Mouse (Mus musculus) kidney, adult 10 weeks (tissue): ENCODE measurements around the gene Ifna9. TPM values are rescaled to one million over a fixed set of nuclear protein-coding genes. Genes with fewer than 3 reads are reported as not detected.

Experiments used
- polyA plus RNA-seq: library from polyadenylated mRNA; stranded (reverse); fragments of 350-450 nt; fragmentation: Illumina TruSeq; extraction: RNeasy Lipid Tissue Mini Kit (QIAGEN cat#74804); gene quantifications from one replicate; pipeline ENCODE4 v1.2.3, GENCODE M21; 2014; ENCODE audit warnings: low read depth, low replicate concordance

Gene Ifna9
- not detected for polyA plus RNA-seq

DNA sequence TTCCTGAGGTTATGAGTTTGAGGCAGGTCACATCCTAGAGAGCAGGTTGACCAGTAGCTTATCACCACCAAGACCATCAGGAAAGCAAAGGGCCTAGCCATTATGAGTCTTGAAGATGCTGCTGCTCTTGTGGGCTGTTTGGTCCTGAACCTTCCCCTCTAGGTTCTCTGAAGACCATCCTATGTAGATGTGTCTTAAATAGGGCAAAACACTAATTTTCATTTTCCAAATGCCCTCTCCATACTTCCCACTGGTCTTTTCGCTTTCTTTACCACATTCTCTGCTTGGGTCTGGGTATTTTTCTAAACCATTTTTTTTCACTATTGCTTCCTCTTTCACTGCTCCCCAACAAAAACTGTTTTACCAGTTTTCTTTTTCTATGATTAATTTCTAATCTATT is at the start of gene Ifna9:
Ifna9 (minus strand) TSS at position 101 of the 400 bp plus-strand sequence.

DNA sequence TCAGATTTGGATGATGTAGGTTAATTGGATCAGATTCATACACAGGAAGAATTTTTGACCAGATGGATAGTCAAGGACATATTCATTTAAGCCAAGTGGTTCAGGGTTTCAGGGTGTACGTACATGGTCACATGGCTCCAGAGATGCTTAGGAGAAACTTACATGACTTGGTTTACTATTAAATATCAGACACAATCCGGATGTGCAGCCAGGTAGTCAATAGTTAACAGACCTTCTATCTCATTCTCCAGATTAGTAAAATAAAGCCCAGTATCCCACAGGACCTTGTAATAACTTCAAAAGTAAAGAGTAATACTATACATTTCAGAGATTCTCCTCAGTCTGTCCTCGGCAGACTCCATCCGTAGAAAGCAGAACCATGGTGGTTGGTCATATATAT is 42.1 kb upstream of the Ifna9 start, which contains the start of gene C87499:
C87499 (minus strand) TSS at position 101 of the 400 bp plus-strand sequence.

DNA sequence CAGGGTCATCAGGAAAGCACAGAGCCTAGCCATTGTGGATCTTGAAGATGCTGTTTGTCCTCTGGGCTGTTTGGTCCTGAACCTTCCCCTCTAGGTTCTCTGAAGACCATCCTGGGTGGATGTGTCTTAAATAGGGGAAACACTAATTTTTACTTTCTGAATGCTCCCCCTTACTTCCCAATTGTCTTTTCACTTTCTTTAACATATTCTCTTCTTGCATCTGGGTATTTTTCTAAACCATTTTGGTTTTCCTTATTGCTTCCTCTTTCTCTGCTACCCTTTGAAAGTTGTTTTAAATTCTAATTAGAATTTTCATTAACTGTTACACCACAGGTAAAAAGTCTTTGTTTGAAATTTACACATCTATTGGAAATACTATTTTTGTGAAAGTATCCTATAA is 11.1 kb upstream of the Ifna9 start, which contains the start of gene Ifna12:
Ifna12 (minus strand) TSS at position 101 of the 400 bp plus-strand sequence.

DNA sequence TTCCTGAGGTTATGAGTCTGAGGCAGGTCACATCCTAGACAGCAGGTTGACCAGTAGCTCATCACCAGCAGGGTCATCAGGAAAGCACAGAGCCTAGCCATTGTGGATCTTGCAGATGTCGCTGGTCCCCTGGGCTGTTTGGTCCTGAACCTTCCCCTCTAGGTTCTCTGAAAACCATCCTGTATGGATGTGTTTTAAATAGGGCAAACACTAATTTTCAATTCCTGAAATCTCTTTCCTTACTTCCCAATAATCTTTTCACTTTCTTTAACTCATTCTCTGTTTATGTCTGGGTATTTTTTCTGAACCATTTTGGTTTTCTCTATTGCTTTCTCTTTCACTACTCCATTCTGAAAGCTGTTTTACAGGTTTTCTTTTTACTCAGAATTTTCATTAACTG is 20.5 kb downstream of the Ifna9 start, which contains the start of gene Ifna14:
Ifna14 (minus strand) TSS at position 101 of the 400 bp plus-strand sequence.

DNA sequence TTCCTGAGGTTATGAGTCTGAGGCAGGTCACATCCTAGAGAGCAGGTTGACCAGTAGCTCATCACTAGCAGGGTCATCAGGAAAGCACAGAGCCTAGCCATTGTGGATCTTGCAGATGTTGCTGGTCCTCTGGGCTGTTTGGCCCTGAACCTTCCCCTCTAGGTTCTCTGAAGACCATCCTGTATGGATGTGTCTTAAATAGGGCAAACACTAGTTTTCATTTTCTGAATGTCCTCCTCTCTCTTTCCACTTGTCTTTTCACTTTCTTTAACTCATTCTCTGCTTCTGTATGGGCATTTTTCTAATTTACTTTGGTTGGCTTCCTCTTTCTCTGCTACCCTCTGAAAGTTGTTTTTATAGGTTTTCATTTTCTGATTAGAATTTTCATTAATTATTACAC is 34.0 kb downstream of the Ifna9 start, which contains the start of gene Ifna15:
Ifna15 (minus strand) TSS at position 101 of the 400 bp plus-strand sequence.

Other genes with a start within 250 kb of the Ifna9 start
- 15.4 TPM for gene Hacd4, start 153.5 kb downstream of the Ifna9 start, polyA plus RNA-seq
- gene Ifnb1, start 69.6 kb downstream of the Ifna9 start, polyA plus RNA-seq: not detected
- not detected for gene Ifna15, start 34.1 kb downstream of the Ifna9 start, polyA plus RNA-seq
- gene Ifna14, start 20.6 kb downstream of the Ifna9 start, polyA plus RNA-seq: not detected
- not detected for gene Ifna12, start 11.0 kb upstream of the Ifna9 start, polyA plus RNA-seq
- gene C87499, start 42.0 kb upstream of the Ifna9 start, polyA plus RNA-seq: not detected
- gene Ifna13, start 52.1 kb upstream of the Ifna9 start, polyA plus RNA-seq: not detected
- not detected for gene Ifna16, start 84.5 kb upstream of the Ifna9 start, polyA plus RNA-seq
- gene Ifna2, start 91.5 kb upstream of the Ifna9 start, polyA plus RNA-seq: not detected
- gene Ifnab, start 99.0 kb upstream of the Ifna9 start, polyA plus RNA-seq: not detected
- gene Gm26566, start 129.4 kb upstream of the Ifna9 start, polyA plus RNA-seq: not detected
- gene Klhl9, start 130.1 kb upstream of the Ifna9 start, polyA plus RNA-seq: 132 TPM
- gene Gm13271, start 162.5 kb upstream of the Ifna9 start, polyA plus RNA-seq: not detected
- not detected for gene Gm13283, start 167.7 kb upstream of the Ifna9 start, polyA plus RNA-seq
- not detected for gene Gm13290, start 181.4 kb upstream of the Ifna9 start, polyA plus RNA-seq
- gene Gm13289, start 184.5 kb upstream of the Ifna9 start, polyA plus RNA-seq: not detected
- gene Gm13272, start 187.5 kb upstream of the Ifna9 start, polyA plus RNA-seq: not detected
- gene Ifnz, start 189.7 kb upstream of the Ifna9 start, polyA plus RNA-seq: not detected
- gene Gm13276, start 193.3 kb upstream of the Ifna9 start, polyA plus RNA-seq: not detected
- gene Gm13277, start 196.2 kb upstream of the Ifna9 start, polyA plus RNA-seq: not detected
- gene Gm13278, start 199.2 kb upstream of the Ifna9 start, polyA plus RNA-seq: not detected
- not detected for gene Gm13275, start 202.1 kb upstream of the Ifna9 start, polyA plus RNA-seq
- not detected for gene Gm13279, start 205.0 kb upstream of the Ifna9 start, polyA plus RNA-seq
- not detected for gene Gm13285, start 207.3 kb upstream of the Ifna9 start, polyA plus RNA-seq
- not detected for gene Gm13287, start 210.9 kb upstream of the Ifna9 start, polyA plus RNA-seq
- not detected for gene Gm13288, start 213.1 kb upstream of the Ifna9 start, polyA plus RNA-seq
- gene Ifna7, start 223.8 kb upstream of the Ifna9 start, polyA plus RNA-seq: not detected
- gene Ifna11, start 227.6 kb upstream of the Ifna9 start, polyA plus RNA-seq: not detected
- not detected for gene Ifna6, start 235.0 kb upstream of the Ifna9 start, polyA plus RNA-seq
- not detected for gene Ifna5, start 243.1 kb upstream of the Ifna9 start, polyA plus RNA-seq
- gene Ifna4, start 249.5 kb upstream of the Ifna9 start, polyA plus RNA-seq: not detected